In the genomic region with DNA sequence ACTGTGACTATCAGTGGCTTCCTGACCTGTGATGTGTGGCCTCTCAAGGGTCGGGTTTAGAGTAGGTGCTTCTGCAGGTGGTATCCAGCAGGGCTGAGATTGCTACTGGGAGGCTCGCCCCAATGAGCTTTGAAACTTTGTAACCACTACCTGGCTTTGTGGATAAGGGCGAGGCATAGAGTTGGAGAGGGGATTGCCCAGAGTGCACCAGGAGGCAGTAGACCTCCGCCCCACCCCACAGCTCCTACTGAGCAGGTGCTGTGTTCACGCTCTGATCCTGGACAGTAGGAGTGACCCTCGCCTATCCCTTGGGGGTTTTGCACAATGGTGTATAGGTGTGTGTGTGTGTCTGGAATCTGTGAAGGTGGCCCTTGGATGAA, we compare ENCODE assay signal across 19 mouse cellular contexts. TPM values are rescaled to one million over a fixed set of nuclear protein-coding genes. Genes with fewer than 3 reads are reported as not detected.
DNase-seq lines count a peak whose midpoint lies in the region; ATAC-seq lines count a peak whose summit lies in the region.
"Had no signal": no experiment of that assay in that cellular context is flagged by ENCODE, and none has a peak within 500 bp of the region (broad histone marks: within the 10 kb centered on the region; RNA-seq: fewer than 3 reads in every experiment).

No protein-coding gene starts in this region.

- peaks cover 74% of the 10 kb centered on the region for H3K4me1 ChIP-seq in heart, embryonic 10.5 days
- peaks cover 36% of the 10 kb centered on the region for H3K4me1 ChIP-seq in heart, embryonic 11.5 days (ENCODE audit: control insufficient read depth, insufficient read depth, low read length)
- peaks cover 70% of the 10 kb centered on the region for H3K4me1 ChIP-seq in neural tube, embryonic 12.5 days
- H3K4me1 ChIP-seq in neural tube, embryonic 15.5 days = peaks cover 60% of the 10 kb centered on the region
- peaks cover 23% of the 10 kb centered on the region for H3K4me1 ChIP-seq in intestine, embryonic 15.5 days (replicated peaks)
- H3K4me1 ChIP-seq in neural tube, embryonic 13.5 days (replicated peaks) = peaks cover 80% of the 10 kb centered on the region

- no peak for DNase-seq in heart, embryonic 10.5 days (ENCODE audit: low spot score)
- DNase-seq in layer of hippocampus, adult 9-10 months (ENCODE audit: low spot score) = no peak
- DNase-seq in cerebellum, adult 9-10 months = no peak
- DNase-seq: adrenal gland, adult 2 months; cerebellum, postnatal 25 days; gastrocnemius, postnatal 36 days; kidney, adult 9 months; kidney, postnatal 4 days; left cerebral cortex, postnatal 4 days; lung, adult 2 months; lung, postnatal 4 days; thymus, adult 18-20 months had no signal

- ATAC-seq in heart, embryonic 11.5 days (replicated peaks; ENCODE audit: insufficient number of reproducible peaks, low FRiP score, low TSS enrichment) = no peak
- ATAC-seq in neural tube, embryonic 12.5 days (ENCODE audit: low FRiP score, low read depth) = peak; percentile 30; the same call in 1 of the 2 replicates
- ATAC-seq in neural tube, embryonic 15.5 days (ENCODE audit: low FRiP score) = no peak
- ATAC-seq in intestine, embryonic 15.5 days = peak; percentile 78
- no peak for ATAC-seq in neural tube, embryonic 13.5 days (ENCODE audit: low read depth)

- H3K4me2 ChIP-seq in heart, embryonic 11.5 days = no peak overlapping the region
- no peak overlapping the region for H3K4me2 ChIP-seq in neural tube, embryonic 12.5 days (replicated peaks)
- no peak overlapping the region for H3K4me2 ChIP-seq in neural tube, embryonic 15.5 days
- 0 out of 2 replicates have a peak overlapping the region, but pooled peaks have one; percentile 7 for H3K4me2 ChIP-seq in intestine, embryonic 15.5 days (replicated peaks)
- H3K4me2 ChIP-seq in neural tube, embryonic 13.5 days = no peak overlapping the region
- H3K4me2 ChIP-seq: liver, embryonic 11.5 days had no signal

- 62% methylated on average over 6 of the region's 6 CpGs for WGBS in heart, embryonic 10.5 days
- WGBS in heart, embryonic 11.5 days (ENCODE audit: insufficient replicate concordance) = 62% methylated on average over 6 of the region's 6 CpGs
- WGBS in neural tube, embryonic 12.5 days = 74% methylated on average over 6 of the region's 6 CpGs
- WGBS in neural tube, embryonic 15.5 days = 66% methylated on average over 6 of the region's 6 CpGs
- WGBS in intestine, embryonic 15.5 days = 54% methylated on average over 6 of the region's 6 CpGs
- 70% methylated on average over 6 of the region's 6 CpGs for WGBS in neural tube, embryonic 13.5 days

- peaks cover 33% of the 10 kb centered on the region for H3K27me3 ChIP-seq in heart, embryonic 10.5 days (ENCODE audit: insufficient read depth, poor library complexity, severe bottlenecking)
- 0 out of 2 replicates have a peak, but pooled peaks cover 2% of the 10 kb centered on the region for H3K27me3 ChIP-seq in heart, embryonic 11.5 days (ENCODE audit: control insufficient read depth, insufficient read depth, low read length)
- peaks cover 8% of the 10 kb centered on the region for H3K27me3 ChIP-seq in neural tube, embryonic 12.5 days (replicated peaks)
- H3K27me3 ChIP-seq in neural tube, embryonic 15.5 days (replicated peaks) = peaks cover 9% of the 10 kb centered on the region; the same call in 1 of the 2 replicates
- H3K27me3 ChIP-seq in intestine, embryonic 15.5 days (replicated peaks) = no peaks in the 10 kb centered on the region
- H3K27me3 ChIP-seq in neural tube, embryonic 13.5 days = peaks cover 31% of the 10 kb centered on the region; the same call in 1 of the 2 replicates

- peak overlapping the region; percentile 65 for H3K27ac ChIP-seq in heart, embryonic 10.5 days
- no peak overlapping the region for H3K27ac ChIP-seq in heart, embryonic 11.5 days (ENCODE audit: low read depth, low read length)
- no peak overlapping the region for H3K27ac ChIP-seq in neural tube, embryonic 12.5 days
- no peak overlapping the region for H3K27ac ChIP-seq in neural tube, embryonic 15.5 days (replicated peaks)
- peak overlapping the region; percentile 49; the same call in 1 of the 2 replicates for H3K27ac ChIP-seq in intestine, embryonic 15.5 days
- no peak overlapping the region for H3K27ac ChIP-seq in neural tube, embryonic 13.5 days (replicated peaks)
- H3K27ac ChIP-seq: heart, embryonic 13.5 days had no signal

- no peak overlapping the region for H3K9ac ChIP-seq in heart, embryonic 11.5 days (ENCODE audit: low read depth, low read length)
- H3K9ac ChIP-seq in neural tube, embryonic 12.5 days = no peak overlapping the region
- H3K9ac ChIP-seq in neural tube, embryonic 15.5 days (replicated peaks) = no peak overlapping the region
- H3K9ac ChIP-seq in intestine, embryonic 15.5 days = no peak overlapping the region
- 0 out of 2 replicates have a peak overlapping the region, but pooled peaks have one; percentile 38 for H3K9ac ChIP-seq in neural tube, embryonic 13.5 days

- H3K36me3 ChIP-seq in heart, embryonic 10.5 days = no peaks in the 10 kb centered on the region
- H3K36me3 ChIP-seq in heart, embryonic 11.5 days (ENCODE audit: control insufficient read depth, insufficient read depth, low read length) = no peaks in the 10 kb centered on the region
- no peaks in the 10 kb centered on the region for H3K36me3 ChIP-seq in neural tube, embryonic 12.5 days
- no peaks in the 10 kb centered on the region for H3K36me3 ChIP-seq in neural tube, embryonic 15.5 days
- H3K36me3 ChIP-seq in intestine, embryonic 15.5 days = no peaks in the 10 kb centered on the region
- H3K36me3 ChIP-seq in neural tube, embryonic 13.5 days = no peaks in the 10 kb centered on the region
- H3K36me3 ChIP-seq: heart, embryonic 13.5 days had no signal

- no peak overlapping the region for H3K4me3 ChIP-seq in heart, embryonic 10.5 days
- H3K4me3 ChIP-seq in heart, embryonic 11.5 days (ENCODE audit: low read depth, low read length) = no peak overlapping the region
- no peak overlapping the region for H3K4me3 ChIP-seq in neural tube, embryonic 12.5 days
- H3K4me3 ChIP-seq in neural tube, embryonic 15.5 days (replicated peaks) = no peak overlapping the region
- no peak overlapping the region for H3K4me3 ChIP-seq in intestine, embryonic 15.5 days (replicated peaks)
- H3K4me3 ChIP-seq in neural tube, embryonic 13.5 days = no peak overlapping the region
- H3K4me3 ChIP-seq: heart, embryonic 13.5 days had no signal

- no peaks in the 10 kb centered on the region for H3K9me3 ChIP-seq in heart, embryonic 10.5 days
- H3K9me3 ChIP-seq in heart, embryonic 11.5 days (replicated peaks; ENCODE audit: control insufficient read depth, low read length) = no peaks in the 10 kb centered on the region
- no peaks in the 10 kb centered on the region for H3K9me3 ChIP-seq in neural tube, embryonic 12.5 days
- no peaks in the 10 kb centered on the region for H3K9me3 ChIP-seq in neural tube, embryonic 15.5 days (replicated peaks)
- H3K9me3 ChIP-seq in intestine, embryonic 15.5 days = no peaks in the 10 kb centered on the region
- no peaks in the 10 kb centered on the region for H3K9me3 ChIP-seq in neural tube, embryonic 13.5 days
- H3K9me3 ChIP-seq: heart, embryonic 13.5 days had no signal

RNA-seq across cellular contexts. Expression of gene Kif26a, which starts 18.8 kb away (rescaled TPM):
- 1.0 and 2.1 TPM in 2 replicates for polyA plus RNA-seq in heart, embryonic 10.5 days (2016; fragmentation: Nextera tagmentation; extraction: Ambion mirVana)
- 0.89 and 1.3 TPM in 2 replicates for polyA plus RNA-seq in heart, embryonic 11.5 days (2014; fragmentation: Nextera tagmentation; extraction: Ambion mirVana)
- polyA plus RNA-seq in neural tube, embryonic 12.5 days (2016; fragmentation: Nextera tagmentation; extraction: Ambion mirVana) = 5.2 and 6.0 TPM in 2 replicates
- 4.0 and 4.2 TPM in 2 replicates for polyA plus RNA-seq in neural tube, embryonic 15.5 days (2015; fragmentation: Nextera tagmentation; extraction: Ambion mirVana)
- polyA plus RNA-seq in intestine, embryonic 15.5 days (2015; fragmentation: Nextera tagmentation; extraction: Ambion mirVana) = 2.9 and 3.0 TPM in 2 replicates
- polyA plus RNA-seq in neural tube, embryonic 13.5 days (2015; fragmentation: Nextera tagmentation; extraction: Ambion mirVana) = 4.7 and 4.9 TPM in 2 replicates

RNA-seq across cellular contexts. Expression of gene Aspg, which starts 58.4 kb away (rescaled TPM):
- 1.5 and 1.7 TPM in 2 replicates for polyA plus RNA-seq in heart, embryonic 10.5 days (2016; fragmentation: Nextera tagmentation; extraction: Ambion mirVana)
- polyA plus RNA-seq in heart, embryonic 11.5 days (2014; fragmentation: Nextera tagmentation; extraction: Ambion mirVana) = 0.56 and 1.4 TPM in 2 replicates
- 0.60 and 0.96 TPM in 2 replicates for polyA plus RNA-seq in neural tube, embryonic 12.5 days (2016; fragmentation: Nextera tagmentation; extraction: Ambion mirVana)
- polyA plus RNA-seq in neural tube, embryonic 15.5 days (2015; fragmentation: Nextera tagmentation; extraction: Ambion mirVana) = 0.84 and 3.3 TPM in 2 replicates
- 26.8 and 31.8 TPM in 2 replicates for polyA plus RNA-seq in intestine, embryonic 15.5 days (2015; fragmentation: Nextera tagmentation; extraction: Ambion mirVana)
- 0.25 and 0.29 TPM in 2 replicates for polyA plus RNA-seq in neural tube, embryonic 13.5 days (2015; fragmentation: Nextera tagmentation; extraction: Ambion mirVana)

Comparison
In these comparisons a context has a peak if more than half of its experiments do, and no peak if none do; other contexts are left out.
1. H3K27ac ChIP-seq: peak in heart, embryonic 10.5 days (single experiment) and intestine, embryonic 15.5 days (single experiment); none in heart, embryonic 11.5 days (single experiment), neural tube, embryonic 12.5 days (single experiment), neural tube, embryonic 15.5 days (single experiment) and neural tube, embryonic 13.5 days (single experiment).
2. ATAC-seq: peak in neural tube, embryonic 12.5 days (single experiment) and intestine, embryonic 15.5 days (single experiment); none in heart, embryonic 11.5 days (single experiment), neural tube, embryonic 15.5 days (single experiment) and neural tube, embryonic 13.5 days (single experiment).